Mouse (Mus musculus) heart, embryonic 15.5 days (tissue): ENCODE data around the gene Vav2. TPM values are rescaled to one million over a fixed set of nuclear protein-coding genes. Genes with fewer than 3 reads are reported as not detected.

ENCODE experiments used
- ATAC-seq: fragments of 200-750 bp; cut with Nextera tagmentation; replicated peaks from 2 replicates; pipeline ENCODE4 v1.8.0; 2017; ENCODE audit warnings: low read depth, moderate TSS enrichment; ENCODE audit not compliant: insufficient number of reproducible peaks, insufficient read depth, low FRiP score
- H3K27ac ChIP-seq: fragments of 300-500 bp; sonication (generic); 2 replicates; pipeline ENCODE4 v1.5.1; 2015; ENCODE audit warnings: mild to moderate bottlenecking, inconsistent platforms
- H3K27me3 ChIP-seq: fragments of 300-500 bp; sonication (generic); 2 replicates; pipeline ENCODE4 v1.6.1; 2015; ENCODE audit warnings: inconsistent platforms
- H3K36me3 ChIP-seq: fragments of 300-500 bp; sonication (generic); 2 replicates; pipeline ENCODE4 v1.6.1; 2015; ENCODE audit warnings: mild to moderate bottlenecking, inconsistent platforms
- H3K4me1 ChIP-seq: fragments of 300-500 bp; sonication (generic); replicated peaks from 2 replicates; pipeline ENCODE4 v1.6.1; 2015; ENCODE audit warnings: inconsistent platforms
- H3K4me2 ChIP-seq: fragments of 300-500 bp; sonication (generic); 2 replicates; pipeline ENCODE4 v1.6.1; 2015; ENCODE audit warnings: inconsistent platforms, mild to moderate bottlenecking, moderate library complexity
- H3K4me3 ChIP-seq: fragments of 300-500 bp; sonication (generic); 2 replicates; pipeline ENCODE4 v1.5.1; 2015; ENCODE audit warnings: mild to moderate bottlenecking, inconsistent platforms
- H3K9ac ChIP-seq: fragments of 300-500 bp; sonication (generic); 2 replicates; pipeline ENCODE4 v1.6.1; 2015; ENCODE audit warnings: mild to moderate bottlenecking, inconsistent platforms
- H3K9me3 ChIP-seq: fragments of 300-500 bp; sonication (generic); replicated peaks from 2 replicates; pipeline ENCODE4 v1.6.1; 2016; ENCODE audit warnings: inconsistent platforms
- WGBS: fragments of 180-500 bp; shearing (Covaris S2); methylation state at CpG from one replicate; pipeline ENCODE4 v1.1.7; 2015; ENCODE audit warnings: mixed read lengths; 5-methylcytosine and 5-hydroxymethylcytosine counted together
- polyA plus RNA-seq: library from polyadenylated mRNA; unstranded; fragments of >200 nt; fragmentation: Nextera tagmentation; extraction: Ambion mirVana; gene quantifications from 2 replicates; pipeline ENCODE4 v1.2.1, GENCODE M21; 2015

Vav2 gene
- polyA plus RNA-seq, 1 experiment from 2014 or later = 3.1 TPM

GRCm38 (mm10) chr2:27438281-27438680 lies 11.4 kb upstream of the Vav2 start:
- H3K9ac ChIP-seq = no peak overlapping the region
- WGBS = 18% methylated on average over 11 of the region's 11 CpGs
- no peaks in the 10 kb centered on the region for H3K36me3 ChIP-seq
- no peak overlapping the region for H3K4me2 ChIP-seq
- no peak overlapping the region for H3K4me3 ChIP-seq
- H3K27ac ChIP-seq = no peak overlapping the region
- no peaks in the 10 kb centered on the region for H3K9me3 ChIP-seq
- ATAC-seq = no peak
- H3K27me3 ChIP-seq = no peaks in the 10 kb centered on the region
- H3K4me1 ChIP-seq = peaks cover 18% of the 10 kb centered on the region

GRCm38 (mm10) chr2:27437876-27438275 lies 11.0 kb upstream of the Vav2 start:
- no peaks in the 10 kb centered on the region for H3K27me3 ChIP-seq
- 46% methylated on average over 1 of the region's 1 CpGs for WGBS
- no peak for ATAC-seq
- H3K27ac ChIP-seq = no peak overlapping the region
- H3K9me3 ChIP-seq = no peaks in the 10 kb centered on the region
- H3K4me3 ChIP-seq = no peak overlapping the region
- H3K4me2 ChIP-seq = no peak overlapping the region
- H3K36me3 ChIP-seq = no peaks in the 10 kb centered on the region
- no peak overlapping the region for H3K9ac ChIP-seq
- H3K4me1 ChIP-seq = peaks cover 14% of the 10 kb centered on the region

GRCm38 (mm10) chr2:27432599-27432998 lies 5.8 kb upstream of the Vav2 start:
- H3K4me2 ChIP-seq = no peak overlapping the region
- H3K27ac ChIP-seq = no peak overlapping the region
- H3K9me3 ChIP-seq = no peaks in the 10 kb centered on the region
- H3K4me3 ChIP-seq = no peak overlapping the region
- ATAC-seq = no peak
- peaks cover 9% of the 10 kb centered on the region; the same call in 1 of the 2 replicates for H3K27me3 ChIP-seq
- WGBS = 60% methylated on average over 2 of the region's 2 CpGs
- peaks cover 5% of the 10 kb centered on the region for H3K4me1 ChIP-seq
- no peak overlapping the region for H3K9ac ChIP-seq
- no peaks in the 10 kb centered on the region for H3K36me3 ChIP-seq

- Histone ChIP-seq H3K27me3 (peaks cover 9% of the 10 kb centered on the region; the same call in 1 of the 2 replicates), H3K27ac (no peak overlapping the region), H3K4me3 (no peak overlapping the region), H3K36me3 (no peaks in the 10 kb centered on the region), H3K4me1 (peaks cover 17% of the 10 kb centered on the region), H3K4me2 (no peak overlapping the region), H3K9me3 (no peaks in the 10 kb centered on the region), H3K9ac (no peak overlapping the region)
- ATAC-seq = no peak
- WGBS = 92% methylated on average over 7 of the region's 7 CpGs
These were observed 3.8 kb upstream of the Vav2 start for GRCm38 (mm10) chr2:27430621-27431020.

- no peak overlapping the region for H3K4me3 ChIP-seq
- WGBS = 0% methylated on average over 4 of the region's 4 CpGs
- H3K27ac ChIP-seq = no peak overlapping the region
- no peak for ATAC-seq
- peaks cover 39% of the 10 kb centered on the region for H3K4me1 ChIP-seq
- H3K4me2 ChIP-seq = 0 out of 2 replicates have a peak overlapping the region, but pooled peaks have one; percentile 5
- no peaks in the 10 kb centered on the region for H3K36me3 ChIP-seq
- H3K9me3 ChIP-seq = no peaks in the 10 kb centered on the region
- no peak overlapping the region for H3K9ac ChIP-seq
- peaks cover 9% of the 10 kb centered on the region; the same call in 1 of the 2 replicates for H3K27me3 ChIP-seq
These were observed 1.2 kb upstream of the Vav2 start for GRCm38 (mm10) chr2:27428071-27428470.

GRCm38 (mm10) chr2:27426406-27426854 lies 403 bp downstream of the Vav2 start:
- peak; percentile 41 for ATAC-seq
- Histone ChIP-seq H3K36me3 (no peaks in the 10 kb centered on the region), H3K9me3 (no peaks in the 10 kb centered on the region), H3K4me2 (peak overlapping the region; percentile 98), H3K4me3 (peak overlapping the region; percentile 89), H3K27ac (peak overlapping the region; percentile 71), H3K4me1 (peaks cover 50% of the 10 kb centered on the region), H3K27me3 (peaks cover 9% of the 10 kb centered on the region; the same call in 1 of the 2 replicates), H3K9ac (peak overlapping the region; percentile 78)
- WGBS = under 1% methylated on average over 60 of the region's 64 CpGs

GRCm38 (mm10) chr2:27425751-27426405 lies 955 bp downstream of the Vav2 start:
- Histone ChIP-seq H3K4me3 (peak overlapping the region; percentile 89), H3K36me3 (no peaks in the 10 kb centered on the region), H3K27me3 (peaks cover 9% of the 10 kb centered on the region; the same call in 1 of the 2 replicates), H3K4me2 (peak overlapping the region; percentile 98), H3K27ac (peak overlapping the region; percentile 71), H3K9ac (peak overlapping the region; percentile 78), H3K9me3 (no peaks in the 10 kb centered on the region), H3K4me1 (peaks cover 55% of the 10 kb centered on the region)
- under 1% methylated on average over 60 of the region's 60 CpGs for WGBS
- 0 out of 2 replicates have a peak, but pooled peaks have one; percentile 1 for ATAC-seq

GRCm38 (mm10) chr2:27425161-27425611 lies 1.6 kb downstream of the Vav2 start:
- Histone ChIP-seq H3K27me3 (peaks cover 5% of the 10 kb centered on the region; the same call in 1 of the 2 replicates), H3K27ac (0 out of 2 replicates have a peak overlapping the region, but pooled peaks have one; percentile 71), H3K36me3 (no peaks in the 10 kb centered on the region), H3K9me3 (no peaks in the 10 kb centered on the region), H3K4me3 (peak overlapping the region; percentile 89), H3K4me2 (peak overlapping the region; percentile 98), H3K9ac (peak overlapping the region; percentile 78), H3K4me1 (peaks cover 56% of the 10 kb centered on the region)
- ATAC-seq = no peak
- WGBS = 2% methylated on average over 20 of the region's 20 CpGs

- Histone ChIP-seq H3K4me2 (peak overlapping the region; percentile 98; the same call in 1 of the 2 replicates), H3K27ac (0 out of 2 replicates have a peak overlapping the region, but pooled peaks have one; percentile 6), H3K27me3 (no peaks in the 10 kb centered on the region), H3K9ac (0 out of 2 replicates have a peak overlapping the region, but pooled peaks have one; percentile 7), H3K9me3 (no peaks in the 10 kb centered on the region), H3K36me3 (no peaks in the 10 kb centered on the region), H3K4me3 (no peak overlapping the region), H3K4me1 (peaks cover 69% of the 10 kb centered on the region)
- WGBS = 79% methylated on average over 7 of the region's 7 CpGs
- ATAC-seq = no peak
These were observed 3.2 kb downstream of the Vav2 start for GRCm38 (mm10) chr2:27423596-27423995.

GRCm38 (mm10) chr2:27421293-27422068 lies 5.4 kb downstream of the Vav2 start:
- Histone ChIP-seq H3K36me3 (no peaks in the 10 kb centered on the region), H3K9me3 (no peaks in the 10 kb centered on the region), H3K9ac (no peak overlapping the region), H3K4me3 (no peak overlapping the region), H3K27me3 (no peaks in the 10 kb centered on the region), H3K27ac (no peak overlapping the region), H3K4me2 (no peak overlapping the region), H3K4me1 (peaks cover 79% of the 10 kb centered on the region)
- ATAC-seq = no peak
- 59% methylated on average over 20 of the region's 20 CpGs for WGBS

GRCm38 (mm10) chr2:27418577-27419070 lies 8.2 kb downstream of the Vav2 start:
- no peak overlapping the region for H3K4me2 ChIP-seq
- H3K9ac ChIP-seq = no peak overlapping the region
- no peak for ATAC-seq
- peak overlapping the region; percentile 50 for H3K27ac ChIP-seq
- H3K36me3 ChIP-seq = no peaks in the 10 kb centered on the region
- H3K27me3 ChIP-seq = no peaks in the 10 kb centered on the region
- no peaks in the 10 kb centered on the region for H3K9me3 ChIP-seq
- H3K4me3 ChIP-seq = no peak overlapping the region
- 30% methylated on average over 6 of the region's 6 CpGs for WGBS
- peaks cover 84% of the 10 kb centered on the region for H3K4me1 ChIP-seq
